Mouse (Mus musculus): ENCODE results near the gene Olfr186.
"Not testable (repeated sequence)": the region's sequence is repeated elsewhere in the genome, so short reads cannot be mapped to it uniquely, and the experiment has no call there.

DNA sequence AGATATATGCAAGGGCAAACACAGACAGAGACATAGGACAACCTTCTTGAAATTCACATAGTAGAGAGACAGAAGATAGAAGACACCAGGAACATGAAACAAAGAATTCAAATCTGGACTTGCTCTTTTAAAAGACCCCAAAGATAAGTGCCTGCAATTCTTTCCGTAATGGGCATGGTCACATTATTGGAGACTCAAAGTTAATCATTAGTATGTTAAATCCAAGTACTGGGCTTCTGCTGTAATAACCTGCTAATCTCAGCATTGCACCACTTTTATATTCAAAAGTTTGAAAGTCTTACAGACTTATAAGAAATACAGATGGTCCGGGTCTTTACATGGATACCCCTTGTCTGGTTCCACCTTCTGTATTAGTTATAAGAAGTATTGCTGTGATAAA is 19.2 kb upstream of the Olfr186 start:
- TF ChIP-seq CTCF (IDR thresholded peaks at IDR 0.05; ENCODE audit: low read depth, low read length); POLR2A (IDR thresholded peaks at IDR 0.05; ENCODE audit: extremely low read depth, insufficient read depth, low read length): not testable (repeated sequence)

Data from liver, adult 2 months (tissue).